Mouse (Mus musculus) bone marrow macrophage, adult 2 months (primary cell): Measurements from ENCODE around the gene 9230102O04Rik. TPM values are rescaled to one million over a fixed set of nuclear protein-coding genes. Genes with fewer than 3 reads are reported as not detected.
A peak's percentile ranks its signal among the peaks of the same experiment; 100 is the strongest.

Source experiments
- H3K27ac ChIP-seq: 2 replicates; pipeline ENCODE4 v1.5.1; 2012; ENCODE audit warnings: low read depth, low read length; ENCODE audit not compliant: insufficient read depth
- H3K4me1 ChIP-seq: 2 replicates; pipeline ENCODE4 v1.6.1; 2012; ENCODE audit warnings: low read length; ENCODE audit not compliant: control insufficient read depth, insufficient read depth
- H3K4me3 ChIP-seq: 2 replicates; pipeline ENCODE4 v1.5.1; 2012; ENCODE audit warnings: mild to moderate bottlenecking, low read length, moderate library complexity; ENCODE audit not compliant: insufficient read depth
- CTCF ChIP-seq: IDR thresholded peaks from 2 replicates; pipeline ENCODE4 v1.5.1; 2012; ENCODE audit warnings: low read depth, mild to moderate bottlenecking, low read length, moderate library complexity
- POLR2A ChIP-seq: IDR thresholded peaks from 2 replicates; pipeline ENCODE4 v1.6.1; 2012; ENCODE audit warnings: mild to moderate bottlenecking, low read depth, low read length, borderline replicate concordance
- polyA plus RNA-seq: library from polyadenylated mRNA; stranded (reverse); fragments of >200 nt; gene quantifications from 2 replicates; pipeline ENCODE4 v1.2.4, GENCODE M21; 2012; ENCODE audit not compliant: missing spikeins, insufficient read depth, insufficient read length

The 9230102O04Rik gene
- polyA plus RNA-seq, 1 experiment, result not detected

GRCm38 (mm10) chr2:9886031-9886430 is 3.3 kb downstream of the 9230102O04Rik start:
- Histone ChIP-seq H3K4me3 (no peak overlapping the region), H3K27ac (no peak overlapping the region), H3K4me1 (peaks cover 5% of the 10 kb centered on the region)
- no peak for TF ChIP-seq POLR2A

- H3K4me3 ChIP-seq, result no peak overlapping the region
- no peak overlapping the region for H3K27ac ChIP-seq
- TF ChIP-seq POLR2A, result no peak
- peaks cover 5% of the 10 kb centered on the region for H3K4me1 ChIP-seq
These were observed 4.0 kb downstream of the 9230102O04Rik start for GRCm38 (mm10) chr2:9885217-9885770.

GRCm38 (mm10) chr2:9884533-9885216 is 4.7 kb downstream of the 9230102O04Rik start:
- H3K27ac ChIP-seq, result no peak overlapping the region

GRCm38 (mm10) chr2:9883803-9884532 is 5.4 kb downstream of the 9230102O04Rik start:
- no peak for TF ChIP-seq POLR2A
- no peak for TF ChIP-seq CTCF
- Histone ChIP-seq H3K27ac (no peak overlapping the region), H3K4me1 (peaks cover 5% of the 10 kb centered on the region), H3K4me3 (no peak overlapping the region)

More at GRCm38 (mm10) chr2:9884533-9885216, 4.7 kb downstream of the 9230102O04Rik start:
- no peak overlapping the region for H3K4me3 ChIP-seq
- TF ChIP-seq POLR2A, result no peak
- no peak for TF ChIP-seq CTCF
- peaks cover 5% of the 10 kb centered on the region for H3K4me1 ChIP-seq

- TF ChIP-seq POLR2A (no peak), CTCF (no peak)
- peak overlapping the region; percentile 26 for H3K4me3 ChIP-seq
- H3K27ac ChIP-seq, result no peak overlapping the region
- H3K4me1 ChIP-seq, result 0 out of 2 replicates have a peak, but pooled peaks cover 2% of the 10 kb centered on the region
These were observed 6.2 kb downstream of the 9230102O04Rik start for GRCm38 (mm10) chr2:9882926-9883802.

- TF ChIP-seq POLR2A (no peak), CTCF (no peak)
- H3K4me3 ChIP-seq, result peak overlapping the region; percentile 26
- 0 out of 2 replicates have a peak, but pooled peaks cover 4% of the 10 kb centered on the region for H3K4me1 ChIP-seq
- no peak overlapping the region for H3K27ac ChIP-seq
These were observed 6.9 kb downstream of the 9230102O04Rik start for GRCm38 (mm10) chr2:9882371-9882925.

GRCm38 (mm10) chr2:9881611-9882023 is 7.7 kb downstream of the 9230102O04Rik start:
- 0 out of 2 replicates have a peak, but pooled peaks cover 4% of the 10 kb centered on the region for H3K4me1 ChIP-seq
- TF ChIP-seq POLR2A (no peak), CTCF (no peak)
- no peak overlapping the region for H3K27ac ChIP-seq
- H3K4me3 ChIP-seq, result no peak overlapping the region

GRCm38 (mm10) chr2:9881051-9881591 is 8.2 kb downstream of the 9230102O04Rik start, which contains the start of gene 4930412O13Rik:
Gene 4930412O13Rik (plus strand): TSS chr2:9881252.
- 0 out of 2 replicates have a peak, but pooled peaks cover 4% of the 10 kb centered on the region for H3K4me1 ChIP-seq
- no peak for TF ChIP-seq POLR2A
- TF ChIP-seq CTCF, result no peak
- peak within 1 kb of the TSS; percentile 62 for H3K4me3 ChIP-seq

GRCm38 (mm10) chr2:9880271-9880670 is 9.1 kb downstream of the 9230102O04Rik start:
- no peak for TF ChIP-seq POLR2A
- TF ChIP-seq CTCF, result no peak
- H3K4me3 ChIP-seq, result peak overlapping the region; percentile 62
- H3K4me1 ChIP-seq, result 0 out of 2 replicates have a peak, but pooled peaks cover 4% of the 10 kb centered on the region
- H3K27ac ChIP-seq, result no peak overlapping the region

More at GRCm38 (mm10) chr2:9881051-9881591, 8.2 kb downstream of the 9230102O04Rik start, which contains the start of gene 4930412O13Rik:
- no peak within 1 kb of the TSS for H3K27ac ChIP-seq
